Mouse (Mus musculus) cerebellum, postnatal 14 days (tissue): ENCODE data around the gene Htr3a.

Experiments
- DNase-seq, 2 experiments: peaks; one replicate each; pipeline ENCODE4 v3.0.0; 2021; ENCODE audit warnings: mixed read lengths in 2 of 2

Htr3a gene

DNA sequence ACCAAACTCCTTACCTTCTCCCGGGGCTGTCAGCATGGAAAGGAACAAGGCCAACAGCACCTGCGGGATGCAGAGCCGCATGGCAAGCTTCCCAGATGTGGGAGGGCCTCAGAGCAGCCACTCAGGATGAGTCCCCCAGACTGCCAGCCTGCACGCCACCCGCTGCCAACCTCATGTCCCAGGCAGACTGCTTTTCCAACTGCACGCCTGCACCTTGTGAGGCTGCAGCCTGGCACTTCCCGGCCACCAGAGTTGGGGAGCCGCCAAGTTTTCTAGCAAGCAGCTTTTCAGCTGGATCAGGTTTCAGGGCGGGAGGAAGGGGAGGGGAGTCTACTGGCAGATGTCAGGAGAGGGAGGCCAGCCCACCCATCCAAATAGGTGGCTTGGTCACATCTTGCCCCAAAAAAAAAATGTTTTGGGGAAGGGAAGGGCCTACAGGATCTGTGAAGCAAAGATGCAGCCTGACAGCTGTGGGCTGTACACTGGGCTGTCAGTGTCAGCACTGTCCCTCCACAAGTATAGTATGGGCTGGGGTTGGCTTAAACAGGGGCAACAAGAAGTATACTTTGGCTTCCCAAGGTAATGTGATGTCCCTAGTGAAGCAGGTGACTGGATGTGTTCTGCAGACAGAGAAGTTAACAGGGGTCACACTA lies at the start of gene Htr3a:
Gene Htr3a (minus strand): TSS at position 215 of the 653 bp plus-strand sequence.
- DNase-seq = peak; percentile 86 to 90

DNA sequence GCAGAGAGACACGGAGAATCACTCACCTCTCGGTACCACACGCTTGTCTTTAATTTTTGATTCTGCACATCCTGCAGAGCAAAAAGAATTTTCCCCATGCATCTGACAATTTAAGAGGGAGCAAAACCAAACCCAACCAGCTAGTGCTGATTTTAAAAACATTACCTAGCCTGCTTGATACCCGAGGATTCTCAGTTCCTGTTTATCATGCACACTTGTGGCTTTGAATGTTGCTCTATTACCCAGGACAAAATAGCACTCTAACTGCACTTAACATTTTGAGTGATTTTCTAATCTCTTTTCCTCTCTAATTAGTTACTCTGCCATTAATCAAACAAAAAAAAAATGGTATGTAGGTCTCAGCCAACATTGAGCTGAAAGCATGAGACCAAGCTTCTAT lies 36.7 kb upstream of the Htr3a start:
- DNase-seq = no peak

DNA sequence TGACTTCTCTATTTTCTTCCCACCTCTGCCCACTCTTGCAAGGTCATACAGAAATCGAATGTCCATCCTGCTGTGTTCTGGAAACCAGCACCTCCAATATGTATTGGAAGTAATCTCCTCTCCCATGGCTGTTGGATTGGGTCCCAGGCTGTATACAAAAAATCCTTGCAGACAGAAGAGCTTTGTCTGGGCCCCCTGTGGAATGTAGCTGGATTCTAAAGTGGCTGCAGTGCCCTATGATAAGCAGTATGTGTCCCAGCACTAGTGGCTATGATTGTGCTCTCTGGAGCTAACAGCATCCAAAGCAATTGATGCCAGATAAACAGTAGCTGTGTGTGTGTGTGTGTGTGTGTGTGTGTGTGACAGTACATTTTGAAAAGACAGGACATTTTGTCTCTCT lies 31.4 kb upstream of the Htr3a start:
- peak; percentile 10 to 19 for DNase-seq

DNA sequence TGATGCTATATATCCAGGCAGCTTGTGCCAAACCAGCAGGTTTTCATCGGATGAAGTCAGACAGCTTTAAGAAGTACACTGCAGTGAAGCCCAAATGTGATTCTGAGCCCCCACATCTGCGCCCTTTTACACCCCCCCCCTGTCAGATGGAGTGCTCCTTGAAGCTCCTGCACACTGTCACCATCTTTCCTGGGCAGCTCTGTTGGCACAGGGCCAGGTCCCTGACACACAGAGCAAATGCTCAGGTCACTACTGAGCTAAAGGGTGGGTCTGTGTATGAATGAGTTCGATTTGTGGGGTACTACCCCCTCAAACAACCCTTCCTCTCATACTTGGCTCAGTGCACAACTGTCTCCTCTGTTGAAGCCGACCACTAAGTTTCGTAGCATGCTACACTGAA lies 18.5 kb upstream of the Htr3a start:
- DNase-seq = peak; percentile 43 to 67

DNA sequence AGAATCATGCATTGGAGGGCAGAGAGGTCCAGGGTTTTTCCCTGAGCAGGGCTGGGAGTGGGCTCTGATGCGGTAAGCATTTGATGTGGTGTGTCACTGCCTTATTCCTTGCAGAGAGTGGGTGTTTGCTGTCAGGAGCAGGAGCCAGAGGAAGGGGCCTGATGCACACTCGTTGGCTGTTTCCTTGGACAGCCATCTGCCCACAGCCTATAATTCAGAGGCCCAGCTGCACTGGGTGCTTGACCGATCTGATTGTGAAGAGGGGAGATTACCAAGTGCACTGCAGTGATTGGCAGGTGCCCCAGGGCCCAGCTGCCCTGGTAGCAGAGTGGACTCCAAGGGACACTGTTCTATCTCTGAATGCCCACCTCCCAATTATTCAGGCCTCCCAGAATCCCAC lies 17.9 kb upstream of the Htr3a start:
- peak; percentile 19 to 24 for DNase-seq

DNA sequence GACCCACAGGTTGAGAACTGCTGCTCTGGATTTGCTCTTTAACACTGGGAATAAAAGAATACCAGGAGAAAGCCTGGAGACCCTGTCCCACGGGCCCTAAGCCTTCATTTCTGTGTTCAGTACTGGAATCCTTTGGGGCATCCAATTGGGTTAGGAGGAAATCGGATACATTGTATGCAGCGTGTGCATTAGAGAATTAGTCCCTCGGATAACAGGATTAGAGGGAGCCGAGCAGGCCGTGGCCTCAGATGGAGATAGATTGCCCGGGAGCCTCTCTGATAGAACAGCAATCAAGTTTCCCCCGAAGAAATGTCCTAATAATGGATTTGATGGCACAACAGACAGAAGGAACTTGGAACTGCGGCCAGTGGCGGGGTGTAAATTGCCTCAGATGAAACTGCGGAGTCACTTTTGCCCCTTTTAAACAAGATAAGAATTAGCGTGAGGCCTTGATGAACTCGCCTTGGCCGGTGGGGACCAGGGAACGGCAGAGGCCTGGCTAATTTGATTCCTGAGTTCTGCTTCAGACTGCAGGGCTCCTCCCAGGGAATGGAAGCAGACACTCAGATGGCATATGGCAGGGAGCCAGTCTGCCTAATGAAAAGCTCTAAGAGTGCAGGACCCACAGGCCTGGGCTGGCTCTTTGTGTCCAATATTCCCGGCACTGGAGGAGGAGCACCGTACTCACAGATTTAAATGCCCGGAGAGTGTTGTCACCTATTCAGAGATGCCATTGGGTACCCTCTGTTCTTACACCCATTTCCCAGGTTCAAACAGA lies 5.3 kb upstream of the Htr3a start:
- DNase-seq = peak; percentile 67 to 71

DNA sequence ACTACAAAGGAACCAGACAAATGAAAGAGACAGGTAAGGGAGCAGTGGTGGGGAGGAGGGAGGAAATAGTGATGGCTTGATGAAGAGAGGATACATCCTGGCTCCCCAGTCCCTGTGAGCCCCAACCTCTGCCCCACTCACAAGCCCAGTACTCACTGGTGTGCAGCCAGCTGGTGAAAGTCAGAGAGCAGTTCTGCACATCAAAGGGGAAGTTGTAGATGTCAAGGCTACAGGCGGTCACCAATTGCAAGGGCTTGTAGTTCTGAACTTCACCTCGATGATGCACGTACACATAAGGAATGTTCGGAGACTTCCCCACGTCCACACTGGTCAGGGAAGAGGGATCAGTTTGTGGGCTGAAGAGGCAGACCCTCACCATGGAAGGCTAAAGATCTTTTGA lies 6.5 kb downstream of the Htr3a start:
- DNase-seq = no peak

DNA sequence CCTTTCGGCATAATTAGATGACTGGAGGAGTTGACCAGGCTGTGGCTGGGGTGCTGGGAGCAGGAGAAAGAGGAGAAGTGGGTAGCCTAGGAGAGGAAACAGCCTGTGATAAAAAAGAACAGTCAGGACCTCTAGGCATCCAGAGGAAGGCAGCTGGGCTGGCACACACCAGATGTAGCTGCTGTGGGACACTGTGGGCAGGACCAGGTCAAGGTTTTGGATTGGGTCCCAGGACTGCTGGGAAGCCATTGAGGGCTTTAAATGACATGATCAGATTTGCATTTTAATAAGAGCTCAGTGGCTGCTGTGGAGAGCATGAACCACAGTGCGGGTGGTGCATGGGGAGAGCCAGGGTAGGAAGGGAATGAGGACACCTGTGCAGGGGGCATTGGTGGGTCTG lies 7.1 kb downstream of the Htr3a start:
- DNase-seq = no peak

DNA sequence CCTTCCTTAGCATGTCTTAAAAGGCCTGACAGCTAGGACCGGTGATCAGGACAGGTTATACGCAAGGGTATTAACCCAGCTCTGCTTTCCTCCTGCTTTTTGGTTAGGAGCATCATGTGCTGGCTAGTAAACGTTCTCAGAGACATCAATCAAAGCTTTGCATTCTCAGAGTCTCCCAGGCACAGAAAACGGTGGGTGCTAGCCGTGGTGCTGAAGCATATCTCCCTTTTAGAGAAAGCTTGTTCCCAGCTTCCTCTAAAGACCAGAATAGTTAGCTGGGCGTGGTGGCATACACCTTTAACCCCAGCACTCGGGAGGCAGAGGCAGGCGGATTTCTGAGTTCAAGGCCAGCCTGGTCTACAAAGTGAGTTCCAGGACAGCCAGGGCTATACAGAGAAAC lies 12.3 kb downstream of the Htr3a start:
- DNase-seq = no peak

DNA sequence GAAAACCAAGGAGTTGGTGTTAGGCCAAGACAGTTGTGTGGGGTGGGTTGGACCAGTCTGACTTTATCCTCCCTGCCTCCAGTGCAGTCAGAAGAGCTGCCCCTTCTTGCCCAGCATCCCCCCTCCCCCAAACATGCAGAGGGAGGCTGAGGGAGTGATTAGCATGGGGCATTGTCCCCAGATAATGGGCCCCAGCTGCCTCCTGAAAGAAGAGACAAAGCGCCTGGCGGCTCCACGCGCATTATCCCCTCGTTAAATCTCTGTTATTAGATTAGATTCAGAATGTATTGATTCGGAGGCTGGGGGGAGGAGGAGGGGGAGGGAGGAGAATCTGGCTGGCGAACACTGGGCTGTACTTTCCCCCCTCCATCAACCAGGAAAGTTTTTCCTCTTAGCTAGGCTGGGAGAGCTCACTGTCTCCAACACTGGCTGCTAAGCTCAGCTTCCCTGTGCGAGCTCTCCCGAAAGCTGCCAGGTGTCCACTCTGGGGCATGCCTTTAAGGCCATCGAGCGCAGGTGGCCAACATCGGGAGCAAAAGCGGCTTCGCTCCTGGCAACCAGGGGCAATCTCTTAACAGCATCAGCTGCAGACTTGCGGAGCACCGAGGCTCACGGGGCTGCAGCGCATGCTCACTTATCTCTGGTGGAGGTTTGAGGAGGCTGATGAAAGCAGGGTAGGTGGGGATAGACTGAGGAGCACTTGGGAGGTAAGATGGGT lies 14.9 kb downstream of the Htr3a start:
- DNase-seq = peak; percentile 19 to 30

DNA sequence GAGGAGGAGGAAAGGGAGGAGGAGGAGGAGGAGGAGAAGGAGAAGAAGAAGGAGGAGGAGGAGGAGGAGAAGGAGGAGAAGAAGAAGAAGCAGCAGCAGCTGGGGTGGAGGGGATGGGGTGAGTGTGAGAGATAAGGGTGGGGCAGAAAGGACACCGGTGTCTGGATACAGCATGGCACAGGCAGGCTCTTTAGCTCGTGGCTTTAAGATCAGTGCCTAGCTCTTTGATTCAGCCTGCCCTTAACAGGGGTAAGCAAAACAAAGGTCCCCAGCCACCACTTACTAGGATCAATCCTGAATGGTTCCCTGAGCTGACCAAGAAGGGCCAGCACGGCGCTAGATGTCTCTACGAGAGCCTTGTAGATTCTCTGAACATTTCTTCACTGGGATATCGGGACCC lies 16.1 kb downstream of the Htr3a start:
- DNase-seq = no peak

DNA sequence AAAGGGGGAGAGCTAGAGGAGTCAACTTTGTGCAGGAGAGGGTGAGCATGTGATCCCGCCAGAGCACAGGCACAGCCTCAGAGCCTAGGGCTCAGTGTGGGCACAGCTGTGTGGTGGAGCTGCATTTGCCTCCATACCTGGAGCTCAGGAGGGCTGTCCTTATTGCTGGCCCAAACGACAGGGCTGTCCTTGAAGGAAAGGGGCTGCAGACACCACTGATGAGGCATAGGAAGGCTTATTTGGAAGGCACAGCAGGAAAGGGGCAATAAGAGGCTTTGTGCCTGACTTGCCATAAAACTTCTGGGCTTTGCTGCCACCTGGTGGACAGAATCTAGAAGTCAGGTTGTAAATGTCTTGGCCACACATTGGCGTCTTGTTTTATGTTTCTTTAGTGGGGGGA lies 16.9 kb downstream of the Htr3a start:
- DNase-seq = peak; percentile 83 to 87

DNA sequence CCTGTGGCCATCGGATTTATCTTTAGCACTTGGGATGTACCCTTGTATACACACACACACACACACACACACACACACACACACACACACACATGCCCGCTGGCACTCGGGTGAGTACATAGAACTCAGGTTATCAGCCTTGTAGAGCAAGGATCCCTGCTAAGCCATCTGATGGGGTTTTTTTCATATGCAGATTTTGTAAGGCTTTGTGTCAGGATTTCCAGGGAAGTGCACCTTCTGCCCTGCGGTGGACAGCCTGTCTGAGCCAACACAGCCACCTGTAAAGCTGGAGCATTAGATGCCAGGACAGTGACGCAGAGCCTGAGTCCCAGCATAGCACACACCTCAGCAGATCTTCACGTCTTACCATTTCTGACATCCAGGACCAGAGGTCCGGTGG lies 21.8 kb downstream of the Htr3a start:
- DNase-seq = no peak

DNA sequence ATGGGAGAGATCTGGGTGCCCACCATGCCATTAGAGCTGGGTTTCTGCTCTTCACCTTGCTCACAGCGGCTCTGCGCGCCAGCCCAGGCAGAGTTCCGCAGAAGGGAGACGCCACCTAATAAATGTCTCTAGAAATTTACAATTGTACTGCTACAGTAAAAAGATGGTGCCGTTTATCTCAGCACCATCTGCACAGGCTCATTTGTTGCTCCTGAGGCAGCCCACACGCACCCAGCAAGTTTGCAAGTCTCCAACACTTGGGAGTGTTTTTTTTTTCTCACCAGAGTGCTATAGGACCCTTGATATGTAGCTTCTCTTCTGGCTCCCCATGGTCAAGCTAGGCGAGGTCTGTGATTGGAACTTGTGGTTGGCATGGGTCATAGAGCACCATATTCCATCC lies 38.0 kb downstream of the Htr3a start:
- DNase-seq = no peak

DNA sequence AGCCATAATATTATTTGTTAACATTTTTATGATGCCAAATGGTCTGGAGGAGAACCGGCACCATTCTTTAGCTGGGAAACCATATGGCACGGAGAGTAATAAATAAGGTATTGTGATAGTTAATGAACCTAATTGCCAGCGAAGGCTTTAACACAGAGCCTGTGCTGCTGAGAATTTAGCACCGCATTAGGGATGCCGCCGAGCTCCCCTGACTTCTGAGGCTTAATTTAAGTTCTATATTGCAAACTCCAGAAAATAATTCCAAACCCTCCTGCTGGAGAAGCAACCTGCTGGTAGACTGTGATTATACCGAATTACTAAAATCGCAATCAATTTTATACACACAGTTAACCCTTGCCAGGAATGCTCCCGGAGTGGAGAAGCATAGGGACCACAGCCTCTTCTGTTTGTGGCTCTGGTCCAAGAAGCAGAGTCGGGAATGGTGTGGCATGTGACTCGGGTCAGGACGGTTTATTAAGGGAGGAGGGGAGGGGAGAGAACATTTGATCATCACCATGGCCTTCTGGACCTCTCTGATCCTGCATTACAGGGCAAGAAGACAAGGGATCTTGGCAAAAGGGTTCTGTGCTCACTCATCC lies 44.3 kb downstream of the Htr3a start:
- DNase-seq = peak in 1 of 2 experiments; percentile 17

DNA sequence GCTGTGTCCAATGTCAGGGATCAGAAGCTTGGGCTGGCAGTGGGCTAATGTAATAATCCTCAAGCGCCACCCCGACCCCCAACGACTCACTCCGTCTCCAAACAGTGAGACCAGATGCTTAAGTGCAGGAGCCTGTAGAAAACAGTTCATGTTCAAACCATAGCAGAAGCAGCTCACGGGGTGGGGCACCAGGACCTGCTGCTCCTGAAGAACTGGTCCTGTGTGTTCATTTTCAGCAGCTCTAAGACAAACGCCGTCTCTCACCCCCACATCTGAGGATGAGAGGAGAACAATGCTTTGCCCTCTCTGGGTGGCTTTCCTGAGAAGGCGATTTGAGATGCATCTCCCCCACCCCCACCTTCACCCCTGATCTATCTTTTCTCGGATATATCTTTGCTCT lies 45.7 kb downstream of the Htr3a start:
- no peak for DNase-seq

DNA sequence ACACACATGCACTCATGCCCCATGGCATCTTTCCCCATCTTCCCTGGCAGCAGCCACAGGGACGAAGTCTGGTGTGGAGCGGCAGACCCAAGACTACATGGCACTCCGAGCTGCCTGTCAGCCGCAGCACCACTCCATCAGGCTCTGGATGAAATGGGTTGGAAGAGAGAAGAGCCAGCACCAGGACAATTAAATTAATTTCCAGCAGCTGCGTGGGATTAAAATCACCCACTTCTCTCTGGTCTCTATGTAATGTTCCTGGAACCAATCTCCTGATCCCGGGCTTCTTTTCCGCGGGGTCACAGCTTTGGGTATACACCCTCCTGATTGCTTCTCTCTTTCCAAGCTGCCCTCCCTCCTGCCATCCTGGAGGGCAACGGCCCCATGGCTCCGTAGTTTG lies 49.4 kb downstream of the Htr3a start:
- DNase-seq = no peak

DNA sequence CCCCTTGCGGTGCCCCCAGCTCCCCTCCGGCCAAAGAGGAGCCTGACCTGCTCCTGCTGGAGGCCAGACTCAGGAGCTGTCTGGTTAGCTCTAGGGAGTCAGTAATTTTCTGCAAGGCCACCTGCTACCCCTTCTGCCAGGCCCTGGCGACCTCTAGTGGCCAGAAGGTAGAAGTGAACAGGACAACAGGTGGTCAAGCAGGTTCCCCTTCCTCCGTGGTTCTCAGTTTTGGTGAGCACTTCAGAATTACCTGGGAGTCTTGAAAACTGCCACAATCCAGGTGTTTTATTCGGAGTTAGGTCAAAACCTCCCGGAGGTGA lies 50.4 kb downstream of the Htr3a start:
- DNase-seq = peak; percentile 85 to 86

DNA sequence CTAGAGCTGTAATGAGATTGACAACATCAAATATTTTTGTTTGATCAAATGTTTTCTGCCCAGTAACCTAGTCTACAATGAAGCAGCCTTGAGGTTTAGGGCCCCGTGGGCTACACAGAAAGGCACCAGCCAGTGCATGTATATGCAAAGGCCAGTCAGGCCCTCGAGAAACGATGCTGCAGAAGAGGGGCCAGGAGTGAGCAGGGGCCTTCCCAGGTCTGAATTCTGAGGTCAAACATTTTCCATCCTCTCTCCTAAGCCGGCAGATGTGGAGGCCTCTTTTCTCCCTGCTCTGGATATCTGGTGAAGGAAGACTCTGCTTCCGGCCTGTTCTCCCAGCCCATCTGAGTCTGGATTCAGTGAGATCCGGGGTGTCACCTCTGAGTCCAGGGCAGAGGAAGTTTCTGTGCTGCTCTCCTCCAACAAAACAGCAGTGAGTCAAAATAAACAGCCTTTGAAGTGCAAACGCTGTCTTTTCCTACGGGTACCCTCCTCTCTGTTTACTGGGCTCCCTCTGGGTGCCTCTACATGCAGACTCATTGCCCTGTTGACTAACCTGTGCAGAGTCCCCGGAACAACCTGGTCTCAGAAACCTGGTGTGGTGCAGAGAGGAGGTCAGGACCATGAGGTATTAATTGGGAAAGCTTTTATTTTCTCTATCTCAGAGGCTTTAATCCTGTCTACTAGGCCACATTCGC lies 50.9 kb downstream of the Htr3a start:
- no peak for DNase-seq

DNA sequence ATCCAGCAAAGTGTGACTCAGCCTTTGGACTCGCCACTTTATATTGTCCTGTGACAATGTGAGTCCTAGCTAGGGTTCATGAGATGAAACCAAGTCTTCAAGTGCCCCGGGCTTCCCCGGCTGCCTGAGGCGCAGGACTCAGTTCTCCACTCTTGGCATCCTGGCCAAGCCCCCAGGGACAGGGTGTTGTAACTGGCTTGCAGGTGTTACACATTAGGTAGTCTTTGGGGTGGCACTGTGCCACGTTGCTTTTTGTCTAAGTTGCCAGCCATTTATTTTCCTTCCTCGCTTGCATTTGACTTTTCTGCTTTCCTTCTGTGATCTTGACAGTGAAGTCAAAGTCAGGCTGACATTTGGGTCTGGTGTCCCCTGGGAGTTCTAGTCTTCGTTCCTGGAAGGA lies 53.0 kb downstream of the Htr3a start:
- DNase-seq = no peak

DNA sequence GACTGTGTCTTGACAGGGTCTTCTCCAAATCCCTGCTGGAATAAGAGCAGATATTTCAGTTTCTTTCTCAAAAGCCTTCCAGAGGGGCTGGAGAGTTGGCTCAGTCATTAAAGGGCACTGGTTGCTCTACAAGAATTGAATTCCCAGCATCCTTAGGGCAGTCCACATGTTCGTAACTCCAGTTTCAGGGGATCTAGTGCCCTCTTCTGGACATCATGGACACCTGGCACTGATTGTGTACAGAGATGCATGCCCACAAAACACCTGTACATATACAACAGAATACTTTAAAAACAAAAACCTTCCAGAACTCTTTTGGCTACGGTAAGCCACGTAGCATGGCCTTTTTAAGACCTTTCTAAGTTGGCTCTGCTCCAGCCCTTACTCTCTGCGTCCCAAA lies 54.7 kb downstream of the Htr3a start:
- DNase-seq = no peak

DNA sequence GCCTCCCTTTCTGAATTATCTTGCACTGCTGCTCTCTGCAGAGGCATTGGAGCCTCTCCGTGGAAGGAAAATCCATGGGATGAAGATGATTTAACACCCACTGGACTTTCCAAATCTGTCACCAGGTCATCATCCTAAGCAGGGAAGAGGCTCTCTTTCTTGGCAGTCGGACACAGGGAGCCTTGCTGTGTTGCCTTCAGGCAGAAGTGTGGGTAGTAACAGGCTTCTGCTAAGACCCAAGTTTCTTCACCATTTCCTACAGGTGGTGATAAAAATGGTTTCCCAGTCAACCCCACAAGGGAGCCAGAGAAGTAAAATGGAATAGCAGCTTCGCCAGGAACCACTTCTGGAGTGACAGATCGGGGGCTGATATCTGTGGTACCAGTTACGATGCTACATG lies 61.4 kb downstream of the Htr3a start:
- no peak for DNase-seq
